Mouse (Mus musculus) central nervous system, embryonic 11.5 days (tissue): Measurements from ENCODE around the gene Nfu1. TPM values are rescaled to one million over a fixed set of nuclear protein-coding genes. Genes with fewer than 3 reads are reported as not detected.

Source experiments
- polyA plus RNA-seq: library from polyadenylated mRNA; depleted of rRNA; stranded (reverse); fragments of >200 nt; gene quantifications from 2 replicates; pipeline ENCODE4 v1.2.3, GENCODE M21; 2012; rRNA removed

The Nfu1 gene
- polyA plus RNA-seq, result 57.5 and 104 TPM in 2 replicates

GRCm38 (mm10) chr6:87008887-87009286 lies at the start of gene Nfu1:
Nfu1 (plus strand) TSS chr6:87009236.

GRCm38 (mm10) chr6:87042337-87043130 lies 33.5 kb downstream of the Nfu1 start, which contains the start of gene Gfpt1:
Gfpt1 (plus strand) TSS chr6:87042846.

Other genes with a start within 250 kb of the Nfu1 start
- gene Anxa4, start 215.7 kb upstream of the Nfu1 start, polyA plus RNA-seq, result 8.8 and 11.1 TPM in 2 replicates
- 22.1 and 28.8 TPM in 2 replicates for gene Aak1, start 159.7 kb upstream of the Nfu1 start, polyA plus RNA-seq
- 20.2 and 25.2 TPM in 2 replicates for gene Gfpt1, start 33.6 kb downstream of the Nfu1 start, polyA plus RNA-seq
- 0.24 and 0.34 TPM in 2 replicates for gene D6Ertd527e, start 95.5 kb downstream of the Nfu1 start, polyA plus RNA-seq